Mouse (Mus musculus) liver, embryonic 14.5 days (tissue): Measurements from ENCODE around the gene Ppid. TPM values are rescaled to one million over a fixed set of nuclear protein-coding genes. Genes with fewer than 3 reads are reported as not detected.

ENCODE experiments used
- ATAC-seq: fragments of 200-750 bp; cut with Nextera tagmentation; 2 replicates; pipeline ENCODE4 v1.8.0; 2017; ENCODE audit warnings: moderate number of reproducible peaks, mild to moderate bottlenecking, moderate library complexity; ENCODE audit not compliant: insufficient read depth
- DNase-seq, 3 experiments: peaks; one replicate each; pipeline ENCODE4 v3.0.0-alpha.2; 2012 to 2013; ENCODE audit warnings: low read depth in 3 of 3, low spot score in 3 of 3
- H3K27ac ChIP-seq: fragments of 300-500 bp; sonication (generic); 2 replicates; pipeline ENCODE4 v1.5.1; 2014; ENCODE audit warnings: moderate library complexity, mild to moderate bottlenecking, control low read depth, inconsistent platforms
- H3K27me3 ChIP-seq: fragments of 300-500 bp; sonication (generic); 2 replicates; pipeline ENCODE4 v1.6.1; 2014; ENCODE audit warnings: mild to moderate bottlenecking, low read length, moderate library complexity; ENCODE audit not compliant: control insufficient read depth, insufficient read depth
- H3K36me3 ChIP-seq: fragments of 300-500 bp; sonication (generic); replicated peaks from 2 replicates; pipeline ENCODE4 v1.6.1; 2014; ENCODE audit warnings: low read depth; ENCODE audit not compliant: control insufficient read depth, insufficient read depth
- H3K4me1 ChIP-seq, 2 experiments: fragments of 200-500 bp in 1 of 2; fragments of 300-500 bp in 1 of 2; sonication (generic) in 1 of 2; replicated peaks; 2 replicates each; pipeline ENCODE4 v1.6.1; 2012 to 2014; ENCODE audit warnings: antibody characterized with exemption in 1 of 2, inconsistent platforms in 1 of 2, low read length in 1 of 2; ENCODE audit not compliant: control insufficient read depth in 2 of 2, insufficient read depth in 2 of 2
- H3K4me2 ChIP-seq: fragments of 300-500 bp; sonication (generic); 2 replicates; pipeline ENCODE4 v1.6.1; 2014; ENCODE audit warnings: low read depth, mild to moderate bottlenecking, control low read depth, moderate library complexity
- H3K4me3 ChIP-seq, 2 experiments: fragments of 200-500 bp in 1 of 2; fragments of 300-500 bp in 1 of 2; sonication (generic) in 1 of 2; 2 replicates each; pipeline ENCODE4 v1.5.1; 2012 to 2014; ENCODE audit warnings: low read depth in 2 of 2, low read length in 2 of 2, mild to moderate bottlenecking in 2 of 2, control low read depth in 1 of 2, inconsistent platforms in 1 of 2, moderate library complexity in 1 of 2; ENCODE audit not compliant: insufficient read depth in 1 of 2
- H3K9ac ChIP-seq: fragments of 300-500 bp; sonication (generic); replicated peaks from 2 replicates; pipeline ENCODE4 v1.6.1; 2014; ENCODE audit warnings: mild to moderate bottlenecking, control low read depth, moderate library complexity
- H3K9me3 ChIP-seq: fragments of 300-500 bp; sonication (generic); 2 replicates; pipeline ENCODE4 v1.6.1; 2016; ENCODE audit warnings: low read length, mixed read lengths; ENCODE audit not compliant: control insufficient read depth
- CTCF ChIP-seq: IDR thresholded peaks from 2 replicates; pipeline ENCODE4 v1.5.1; 2016; ENCODE audit warnings: antibody characterized with exemption, low read depth, control low read depth
- EP300 ChIP-seq: IDR thresholded peaks from 2 replicates; pipeline ENCODE4 v1.6.1; 2016; ENCODE audit warnings: antibody characterized with exemption, low read depth
- WGBS: fragments of 180-500 bp; shearing (Covaris S2); extraction: QIAGEN DNeasy Blood & Tissue Kit; methylation state at CpG from one replicate; pipeline ENCODE4 v1.1.7; 2014; ENCODE audit not compliant: insufficient replicate concordance; 5-methylcytosine and 5-hydroxymethylcytosine counted together
- polyA plus RNA-seq, 2 experiments: library from polyadenylated mRNA; depleted of rRNA in 1 of 2; stranded (reverse) in 1 of 2; unstranded in 1 of 2; fragments of >200 nt; fragmentation: Nextera tagmentation in 1 of 2; extraction: Ambion mirVana in 1 of 2; gene quantifications; 2 replicates each; pipeline versions ENCODE4 v1.2.1 to v1.2.3; 2012 to 2014

Ppid gene
- polyA plus RNA-seq, 2 experiments, result 59.5 to 97.9 TPM

GRCm38 (mm10) chr3:79560555-79560954 is 30.6 kb upstream of the Ppid start:
- 78% methylated on average over 6 of the region's 6 CpGs for WGBS
- H3K4me3 ChIP-seq, result no peak overlapping the region
- DNase-seq (no peak), ATAC-seq (no peak)
- no peak overlapping the region for H3K27ac ChIP-seq
- no peak for TF ChIP-seq EP300
- no peaks in the 10 kb centered on the region; the same call in 1 of the 2 replicates for H3K36me3 ChIP-seq
- H3K9ac ChIP-seq, result no peak overlapping the region
- peaks cover 7 to 10% of the 10 kb centered on the region in 2 experiments for H3K4me1 ChIP-seq
- H3K9me3 ChIP-seq, result no peaks in the 10 kb centered on the region
- H3K4me2 ChIP-seq, result no peak overlapping the region
- H3K27me3 ChIP-seq, result no peaks in the 10 kb centered on the region

- H3K4me3 ChIP-seq, result no peak overlapping the region
- H3K36me3 ChIP-seq, result no peaks in the 10 kb centered on the region; the same call in 1 of the 2 replicates
- H3K9me3 ChIP-seq, result no peaks in the 10 kb centered on the region
- TF ChIP-seq CTCF, result no peak
- no peak for TF ChIP-seq EP300
- WGBS, result 75% methylated on average over 10 of the region's 10 CpGs
- no peak overlapping the region for H3K4me2 ChIP-seq
- ATAC-seq, result no peak
- DNase-seq, result no peak
- H3K9ac ChIP-seq, result no peak overlapping the region
- no peak overlapping the region for H3K27ac ChIP-seq
- H3K4me1 ChIP-seq, result peaks cover 9 to 18% of the 10 kb centered on the region in 2 experiments
- H3K27me3 ChIP-seq, result no peaks in the 10 kb centered on the region
These were observed 29.1 kb upstream of the Ppid start for GRCm38 (mm10) chr3:79561784-79562715.

GRCm38 (mm10) chr3:79563511-79563910 is 27.6 kb upstream of the Ppid start:
- DNase-seq, result no peak
- TF ChIP-seq EP300, result no peak
- no peak for TF ChIP-seq CTCF
- H3K9me3 ChIP-seq, result no peaks in the 10 kb centered on the region
- no peaks in the 10 kb centered on the region; the same call in 1 of the 2 replicates for H3K36me3 ChIP-seq
- peaks cover 12 to 22% of the 10 kb centered on the region in 2 experiments for H3K4me1 ChIP-seq
- no peak overlapping the region for H3K4me3 ChIP-seq
- ATAC-seq, result no peak
- H3K9ac ChIP-seq, result no peak overlapping the region
- H3K27ac ChIP-seq, result no peak overlapping the region
- no peak overlapping the region for H3K4me2 ChIP-seq
- 74% methylated on average over 2 of the region's 2 CpGs for whole genome bisulfite sequencing
- H3K27me3 ChIP-seq, result no peaks in the 10 kb centered on the region

GRCm38 (mm10) chr3:79564875-79565606 is 26.1 kb upstream of the Ppid start:
- ATAC-seq (no peak), DNase-seq (no peak)
- peak overlapping the region; percentile 91 for H3K4me2 ChIP-seq
- peaks cover 17 to 26% of the 10 kb centered on the region in 2 experiments for H3K4me1 ChIP-seq
- TF ChIP-seq CTCF, result no peak
- no peak for TF ChIP-seq EP300
- no peaks in the 10 kb centered on the region for H3K9me3 ChIP-seq
- no peaks in the 10 kb centered on the region; the same call in 1 of the 2 replicates for H3K36me3 ChIP-seq
- H3K4me3 ChIP-seq, result peak overlapping the region; percentile 40 to 83; a peak in 3 of 4 replicates
- no peaks in the 10 kb centered on the region for H3K27me3 ChIP-seq
- 45% methylated on average over 10 of the region's 10 CpGs for WGBS
- H3K27ac ChIP-seq, result no peak overlapping the region
- H3K9ac ChIP-seq, result peak overlapping the region; percentile 87
